In genomic region chr2:132107611-132108010, GRCm38 (mm10) we compare ENCODE assay signal across 9 mouse cellular contexts. TPM values are rescaled to one million over a fixed set of nuclear protein-coding genes. Genes with fewer than 3 reads are reported as not detected.
A peak's percentile ranks its signal among the peaks of the same experiment; 100 is the strongest.
DNase-seq lines count a peak whose midpoint lies in the region; ATAC-seq lines count a peak whose summit lies in the region.
"Had no signal": no experiment of that assay in that cellular context is flagged by ENCODE, and none has a peak within 500 bp of the region (broad histone marks: within the 10 kb centered on the region; RNA-seq: fewer than 3 reads in every experiment).

No protein-coding gene starts in this region.

- peak; percentile 34 for DNase-seq in kidney, adult 11 months
- peak; percentile 54 for DNase-seq in cerebellum, adult 8-10 months
- peak; percentile 44 for DNase-seq in lung, postnatal 10 days
- DNase-seq in spleen, adult 18-20 months: no peak
- DNase-seq in thymus, postnatal 25 days: no peak

- WGBS in kidney, embryonic 16.5 days: 50% methylated on average over 9 of the region's 9 CpGs
- WGBS in heart, embryonic 16.5 days: 34% methylated on average over 9 of the region's 9 CpGs

- peaks cover 39% of the 10 kb centered on the region for H3K4me1 ChIP-seq in kidney, embryonic 16.5 days (ENCODE audit: insufficient read depth, low read length)
- H3K4me1 ChIP-seq in heart, embryonic 16.5 days (ENCODE audit: control insufficient read depth, insufficient read depth, low read length): peaks cover 47% of the 10 kb centered on the region

- ATAC-seq in kidney, embryonic 16.5 days (ENCODE audit: low FRiP score, low TSS enrichment): no peak
- ATAC-seq in heart, embryonic 16.5 days (replicated peaks; ENCODE audit: extremely low read depth, insufficient read depth, low FRiP score): no peak
- no peak for ATAC-seq in activated CD4-positive, CD25-positive, alpha-beta regulatory T cell, adult 4 months

- no peaks in the 10 kb centered on the region for H3K36me3 ChIP-seq in kidney, embryonic 16.5 days (ENCODE audit: insufficient read depth, low read length)
- H3K36me3 ChIP-seq in heart, embryonic 16.5 days (ENCODE audit: control insufficient read depth, insufficient read depth): no peaks in the 10 kb centered on the region

- H3K9ac ChIP-seq in kidney, embryonic 16.5 days (replicated peaks; ENCODE audit: low read length): no peak overlapping the region
- H3K9ac ChIP-seq in heart, embryonic 16.5 days (ENCODE audit: low read length): no peak overlapping the region

- no peaks in the 10 kb centered on the region for H3K27me3 ChIP-seq in kidney, embryonic 16.5 days (ENCODE audit: insufficient read depth, low read length)
- H3K27me3 ChIP-seq in heart, embryonic 16.5 days (ENCODE audit: control insufficient read depth, insufficient read depth, low read length): no peaks in the 10 kb centered on the region

- H3K9me3 ChIP-seq in kidney, embryonic 16.5 days (ENCODE audit: low read length): no peaks in the 10 kb centered on the region
- no peaks in the 10 kb centered on the region for H3K9me3 ChIP-seq in heart, embryonic 16.5 days (replicated peaks; ENCODE audit: control insufficient read depth, low read length)

- no peak overlapping the region for H3K4me3 ChIP-seq in kidney, embryonic 16.5 days (ENCODE audit: low read length)
- no peak overlapping the region for H3K4me3 ChIP-seq in heart, embryonic 16.5 days (ENCODE audit: low read length)

- H3K27ac ChIP-seq in kidney, embryonic 16.5 days (ENCODE audit: low read length): no peak overlapping the region
- H3K27ac ChIP-seq in heart, embryonic 16.5 days (ENCODE audit: low read length): peak overlapping the region; percentile 67

- no peak overlapping the region for H3K4me2 ChIP-seq in kidney, embryonic 16.5 days (replicated peaks; ENCODE audit: low read depth, low read length)
- H3K4me2 ChIP-seq in heart, embryonic 16.5 days (ENCODE audit: low read depth, low read length): peak overlapping the region; percentile 28; the same call in 1 of the 2 replicates
- H3K4me2 ChIP-seq: liver, embryonic 11.5 days had no signal

RNA-seq across cellular contexts. Expression of gene Slc23a2, which starts 37.3 kb away (rescaled TPM):
- 15.2 and 17.7 TPM in 2 replicates for polyA plus RNA-seq in kidney, embryonic 16.5 days (2015; fragmentation: Nextera tagmentation; extraction: Ambion mirVana)
- 9.5 and 10.4 TPM in 2 replicates for polyA plus RNA-seq in heart, embryonic 16.5 days (2015; fragmentation: Nextera tagmentation; extraction: Ambion mirVana)
- 10 to 100 TPM in 1 of 2 experiments, 1 to 10 TPM in 1; 9.8 to 11.1 TPM for polyA plus RNA-seq in activated CD4-positive, CD25-positive, alpha-beta regulatory T cell, adult 4 months (2017; shearing (Covaris generic))

Comparison
In these comparisons a context has a peak if more than half of its experiments do, and no peak if none do; other contexts are left out.
1. DNase-seq: peak in kidney, adult 11 months (single experiment), cerebellum, adult 8-10 months (single experiment) and lung, postnatal 10 days (single experiment); none in spleen, adult 18-20 months (0 of 2) and thymus, postnatal 25 days (single experiment).